Mouse (Mus musculus) liver, embryonic 11.5 days (tissue): ENCODE results near the gene Cltrn. TPM values are rescaled to one million over a fixed set of nuclear protein-coding genes. Genes with fewer than 3 reads are reported as not detected.

Experiments
- ATAC-seq: fragments of 200-750 bp; cut with Nextera tagmentation; replicated peaks from 2 replicates; pipeline ENCODE4 v1.8.0; 2017; ENCODE audit warnings: moderate number of reproducible peaks, mild to moderate bottlenecking, moderate TSS enrichment, moderate library complexity; ENCODE audit not compliant: low FRiP score
- DNase-seq: peaks from one replicate; pipeline ENCODE4 v3.0.0-alpha.2; 2017; ENCODE audit warnings: low spot score
- H3K27ac ChIP-seq: fragments of 300-500 bp; sonication (generic); 2 replicates; pipeline ENCODE4 v1.5.1; 2014; ENCODE audit warnings: mild to moderate bottlenecking, low read depth, low read length, control low read depth
- H3K27me3 ChIP-seq: fragments of 300-500 bp; sonication (generic); replicated peaks from 2 replicates; pipeline ENCODE4 v1.6.1; 2014; ENCODE audit warnings: low read length, mixed read lengths; ENCODE audit not compliant: control insufficient read depth, insufficient read depth
- H3K36me3 ChIP-seq: fragments of 300-500 bp; sonication (generic); 2 replicates; pipeline ENCODE4 v1.6.1; 2014; ENCODE audit warnings: mild to moderate bottlenecking, low read length, moderate library complexity, mixed read lengths; ENCODE audit not compliant: control insufficient read depth, insufficient read depth
- H3K4me1 ChIP-seq: fragments of 300-500 bp; sonication (generic); replicated peaks from 2 replicates; pipeline ENCODE4 v1.6.1; 2014; ENCODE audit warnings: low read length, mixed read lengths; ENCODE audit not compliant: control insufficient read depth, insufficient read depth
- H3K4me2 ChIP-seq: fragments of 300-500 bp; sonication (generic); 2 replicates; pipeline ENCODE4 v1.6.1; 2014; ENCODE audit warnings: mild to moderate bottlenecking, control low read depth, moderate library complexity
- H3K4me3 ChIP-seq: fragments of 300-500 bp; sonication (generic); 2 replicates; pipeline ENCODE4 v1.5.1; 2014; ENCODE audit warnings: low read depth, low read length, control low read depth
- H3K9ac ChIP-seq: fragments of 300-500 bp; sonication (generic); 2 replicates; pipeline ENCODE4 v1.6.1; 2014; ENCODE audit warnings: low read depth, low read length, control low read depth
- H3K9me3 ChIP-seq: fragments of 300-500 bp; sonication (generic); 2 replicates; pipeline ENCODE4 v1.6.1; 2016; ENCODE audit warnings: low read length, inconsistent platforms, mixed read lengths; ENCODE audit not compliant: control insufficient read depth
- WGBS: fragments of 180-500 bp; shearing (Covaris S2); extraction: QIAGEN DNeasy Blood & Tissue Kit; methylation state at CpG from one replicate; pipeline ENCODE4 v1.1.7; 2014; 5-methylcytosine and 5-hydroxymethylcytosine counted together
- polyA plus RNA-seq: library from polyadenylated mRNA; unstranded; fragments of >200 nt; fragmentation: Nextera tagmentation; extraction: Ambion mirVana; gene quantifications from 2 replicates; pipeline ENCODE4 v1.2.1, GENCODE M21; 2014

The Cltrn gene
- polyA plus RNA-seq, 1 experiment from 2014 or later = 1.1 TPM

- Histone ChIP-seq H3K27ac (no peak overlapping the region), H3K4me2 (no peak overlapping the region), H3K36me3 (no peaks in the 10 kb centered on the region), H3K9me3 (no peaks in the 10 kb centered on the region), H3K27me3 (peaks cover 2% of the 10 kb centered on the region; the same call in 1 of the 2 replicates), H3K9ac (no peak overlapping the region), H3K4me1 (no peaks in the 10 kb centered on the region), H3K4me3 (no peak overlapping the region)
- 63% methylated on average over 6 of the region's 6 CpGs for WGBS
- DNase-seq (no peak), ATAC-seq (no peak)
Observed at GRCm38 (mm10) chrX:164102656-164103055, 14.0 kb downstream of the Cltrn start.

- DNase-seq = no peak
- Histone ChIP-seq H3K4me2 (no peak overlapping the region), H3K4me3 (no peak overlapping the region), H3K36me3 (no peaks in the 10 kb centered on the region), H3K9ac (no peak overlapping the region), H3K9me3 (no peaks in the 10 kb centered on the region), H3K27me3 (no peaks in the 10 kb centered on the region), H3K27ac (no peak overlapping the region), H3K4me1 (no peaks in the 10 kb centered on the region)
- no peak for ATAC-seq
- WGBS = 69% methylated on average over 3 of the region's 3 CpGs
Observed at GRCm38 (mm10) chrX:164111146-164111545, 22.5 kb downstream of the Cltrn start.

GRCm38 (mm10) chrX:164113744-164114143, 25.1 kb downstream of the Cltrn start:
- Histone ChIP-seq H3K4me3 (no peak overlapping the region), H3K4me2 (no peak overlapping the region), H3K9me3 (no peaks in the 10 kb centered on the region), H3K4me1 (no peaks in the 10 kb centered on the region), H3K9ac (no peak overlapping the region), H3K36me3 (no peaks in the 10 kb centered on the region), H3K27ac (no peak overlapping the region), H3K27me3 (no peaks in the 10 kb centered on the region)
- DNase-seq = no peak
- 74% methylated on average over 6 of the region's 6 CpGs for WGBS
- ATAC-seq = no peak

- no peak overlapping the region for H3K27ac ChIP-seq
- H3K4me1 ChIP-seq = no peaks in the 10 kb centered on the region
- H3K9me3 ChIP-seq = no peaks in the 10 kb centered on the region
- no peak overlapping the region for H3K4me2 ChIP-seq
- DNase-seq (no peak), ATAC-seq (no peak)
- H3K4me3 ChIP-seq = no peak overlapping the region
- no peaks in the 10 kb centered on the region for H3K27me3 ChIP-seq
- H3K36me3 ChIP-seq = no peaks in the 10 kb centered on the region
- WGBS = 86% methylated on average over 3 of the region's 3 CpGs
- H3K9ac ChIP-seq = no peak overlapping the region
Observed at GRCm38 (mm10) chrX:164123942-164124341, 35.3 kb downstream of the Cltrn start.

- WGBS = 95% methylated on average over 3 of the region's 3 CpGs
- no peak for DNase-seq
- no peak overlapping the region for H3K27ac ChIP-seq
- no peak overlapping the region for H3K4me3 ChIP-seq
- no peak for ATAC-seq
- H3K36me3 ChIP-seq = no peaks in the 10 kb centered on the region
- no peaks in the 10 kb centered on the region for H3K9me3 ChIP-seq
- H3K9ac ChIP-seq = no peak overlapping the region
- no peaks in the 10 kb centered on the region for H3K4me1 ChIP-seq
- H3K27me3 ChIP-seq = peaks cover 2% of the 10 kb centered on the region; the same call in 1 of the 2 replicates
- H3K4me2 ChIP-seq = no peak overlapping the region
Observed at GRCm38 (mm10) chrX:164133531-164133930, 44.9 kb downstream of the Cltrn start.

GRCm38 (mm10) chrX:164135304-164135818, 46.7 kb downstream of the Cltrn start:
- H3K27ac ChIP-seq = no peak overlapping the region
- H3K4me1 ChIP-seq = no peaks in the 10 kb centered on the region
- no peaks in the 10 kb centered on the region for H3K36me3 ChIP-seq
- H3K4me2 ChIP-seq = no peak overlapping the region
- no peak for ATAC-seq
- no peak for DNase-seq
- H3K9ac ChIP-seq = no peak overlapping the region
- 94% methylated on average over 4 of the region's 4 CpGs for WGBS
- H3K9me3 ChIP-seq = no peaks in the 10 kb centered on the region
- H3K27me3 ChIP-seq = peaks cover 2% of the 10 kb centered on the region; the same call in 1 of the 2 replicates
- no peak overlapping the region for H3K4me3 ChIP-seq

GRCm38 (mm10) chrX:164139032-164139431, 50.4 kb downstream of the Cltrn start, which contains the start of gene Ace2:
Gene Ace2 (plus strand): TSS chrX:164139332.
- Histone ChIP-seq H3K4me2 (no peak within 1 kb of the TSS), H3K9me3 (no peaks in the 10 kb centered on the region), H3K27me3 (no peaks in the 10 kb centered on the region; the same call in none of the 2 replicates), H3K4me3 (no peak within 1 kb of the TSS), H3K9ac (no peak within 1 kb of the TSS), H3K27ac (no peak within 1 kb of the TSS), H3K4me1 (no peaks in the 10 kb centered on the region), H3K36me3 (no peaks in the 10 kb centered on the region)
- no peak for ATAC-seq
- DNase-seq = no peak
- 69% methylated on average over 2 of the region's 2 CpGs for WGBS

GRCm38 (mm10) chrX:164145463-164146250, 57.0 kb downstream of the Cltrn start:
- Histone ChIP-seq H3K36me3 (no peaks in the 10 kb centered on the region), H3K27me3 (peaks cover 2% of the 10 kb centered on the region), H3K4me3 (no peak overlapping the region), H3K27ac (no peak overlapping the region), H3K4me2 (no peak overlapping the region), H3K9ac (no peak overlapping the region), H3K4me1 (no peaks in the 10 kb centered on the region; the same call in 1 of the 2 replicates), H3K9me3 (no peaks in the 10 kb centered on the region)
- WGBS = 69% methylated on average over 6 of the region's 6 CpGs
- ATAC-seq (peak; percentile 79), DNase-seq (no peak)

- Histone ChIP-seq H3K9me3 (no peaks in the 10 kb centered on the region), H3K27me3 (no peaks in the 10 kb centered on the region; the same call in 1 of the 2 replicates), H3K4me3 (no peak overlapping the region), H3K36me3 (no peaks in the 10 kb centered on the region), H3K9ac (no peak overlapping the region), H3K4me2 (no peak overlapping the region), H3K27ac (no peak overlapping the region), H3K4me1 (no peaks in the 10 kb centered on the region)
- no peak for DNase-seq
- no peak for ATAC-seq
- WGBS = 69% methylated on average over 2 of the region's 2 CpGs
Observed at GRCm38 (mm10) chrX:164152703-164153102, 64.1 kb downstream of the Cltrn start.
